Mouse (Mus musculus) ES-Bruce4 (cell line): ENCODE measurements around the gene Srp72.

Source experiments
- CTCF ChIP-seq: IDR thresholded peaks from one replicate; pipeline ENCODE4 v1.8.1; 2011; ENCODE audit warnings: low read depth, low read length
- EP300 ChIP-seq: IDR thresholded peaks from 2 replicates; pipeline ENCODE4 v1.6.1; 2011; ENCODE audit warnings: low read depth, low read length; ENCODE audit not compliant: insufficient read depth
- POLR2A ChIP-seq: IDR thresholded peaks from one replicate; pipeline ENCODE4 v1.8.1; 2011; ENCODE audit warnings: low read length; ENCODE audit not compliant: insufficient read depth

DNA sequence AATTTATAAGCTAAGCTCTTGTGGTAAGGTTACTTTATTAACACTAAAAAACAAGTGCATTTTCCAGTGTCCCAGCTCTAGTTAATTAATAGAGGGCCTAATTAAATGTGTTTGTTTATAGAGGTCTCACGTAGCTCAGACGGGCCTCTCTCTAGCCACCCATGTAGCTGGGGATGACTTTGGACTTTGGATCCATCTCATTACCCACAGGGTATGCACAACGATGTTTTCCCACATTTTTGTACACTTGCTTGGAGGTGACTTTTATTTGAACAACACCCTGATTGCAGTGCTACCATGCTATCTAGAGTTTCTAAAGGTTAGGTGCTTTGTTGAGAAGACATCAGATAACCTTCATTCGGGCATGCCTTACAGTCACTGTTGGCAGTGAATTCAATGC is 32.0 kb upstream of the Srp72 start:
- no peak for TF ChIP-seq POLR2A
- TF ChIP-seq CTCF, result no peak
- no peak for TF ChIP-seq EP300
